Mouse (Mus musculus) E14TG2a.4 (cell line): ENCODE measurements at regions not wholly inside any gene's neighbourhood (a gene's known extent, or its start where the extent isn't known, plus 50 kb on each side); places are given as distances from the start of the nearest gene placed in this dataset.

Experiments used
- CTCF ChIP-seq: conservative IDR thresholded peaks from 2 replicates; pipeline ENCODE4 v1.5.1; 2014; ENCODE audit warnings: low read length
- NANOG ChIP-seq: IDR thresholded peaks from 2 replicates; pipeline ENCODE4 v1.6.1; 2014; ENCODE audit warnings: borderline replicate concordance, low read length, mixed read lengths
- POU5F1 ChIP-seq: IDR thresholded peaks from 2 replicates; pipeline ENCODE4 v1.6.1; 2014; ENCODE audit warnings: low read length, borderline replicate concordance

- TF ChIP-seq CTCF: no peak
- no peak for TF ChIP-seq NANOG
- no peak for TF ChIP-seq POU5F1
Observed at GRCm38 (mm10) chr2:45434789-45435188, 317.6 kb upstream of the Zeb2 start.
